Mouse (Mus musculus) lung, postnatal 36 days (tissue): ENCODE measurements around the gene Sds.

ENCODE experiments used
- DNase-seq: peaks from one replicate; pipeline ENCODE4 v3.0.0; 2022; ENCODE audit warnings: mixed read lengths

Gene Sds

GRCm38 (mm10) chr5:120476296-120476695 lies at the start of gene Sds:
Gene Sds (plus strand): TSS chr5:120476526.
- no peak for DNase-seq

GRCm38 (mm10) chr5:120426572-120426971 lies 49.8 kb upstream of the Sds start:
- no peak for DNase-seq

- DNase-seq: no peak
Measured at GRCm38 (mm10) chr5:120427451-120427938, 48.8 kb upstream of the Sds start.

- DNase-seq: no peak
Measured at GRCm38 (mm10) chr5:120428189-120428838, 48.0 kb upstream of the Sds start.

GRCm38 (mm10) chr5:120428990-120429389 lies 47.3 kb upstream of the Sds start:
- DNase-seq: no peak

GRCm38 (mm10) chr5:120429692-120430091 lies 46.6 kb upstream of the Sds start:
- DNase-seq: no peak

GRCm38 (mm10) chr5:120431001-120431583 lies 45.2 kb upstream of the Sds start:
- no peak for DNase-seq

- no peak for DNase-seq
Measured at GRCm38 (mm10) chr5:120431649-120432485, 44.5 kb upstream of the Sds start, which contains the start of gene Lhx5. Gene Lhx5 (plus strand): TSS chr5:120431699.

GRCm38 (mm10) chr5:120432486-120433015 lies 43.8 kb upstream of the Sds start:
- no peak for DNase-seq

- DNase-seq: no peak
Measured at GRCm38 (mm10) chr5:120433135-120433760, 43.1 kb upstream of the Sds start.

- DNase-seq: no peak
Measured at GRCm38 (mm10) chr5:120434231-120434735, 42.0 kb upstream of the Sds start.

GRCm38 (mm10) chr5:120435006-120435681 lies 41.2 kb upstream of the Sds start:
- no peak for DNase-seq

- DNase-seq: no peak
Measured at GRCm38 (mm10) chr5:120435731-120436501, 40.4 kb upstream of the Sds start.

GRCm38 (mm10) chr5:120436885-120437495 lies 39.3 kb upstream of the Sds start:
- no peak for DNase-seq

GRCm38 (mm10) chr5:120437539-120437938 lies 38.8 kb upstream of the Sds start:
- no peak for DNase-seq

- no peak for DNase-seq
Measured at GRCm38 (mm10) chr5:120437986-120438385, 38.3 kb upstream of the Sds start.

- no peak for DNase-seq
Measured at GRCm38 (mm10) chr5:120438469-120438868, 37.9 kb upstream of the Sds start.

GRCm38 (mm10) chr5:120438991-120439710 lies 37.2 kb upstream of the Sds start:
- DNase-seq: no peak

- DNase-seq: no peak
Measured at GRCm38 (mm10) chr5:120439887-120440670, 36.2 kb upstream of the Sds start.
